Mouse (Mus musculus) cerebellum, adult 2 months (tissue): ENCODE results near the gene Commd6.

Experiments
- CTCF ChIP-seq: fragments of 200-500 bp; IDR thresholded peaks from 2 replicates; pipeline ENCODE4 v1.5.1; 2011; ENCODE audit warnings: low read depth, mild to moderate bottlenecking, control low read depth, low read length, moderate library complexity, borderline replicate concordance; ENCODE audit not compliant: insufficient read depth
- POLR2A ChIP-seq: fragments of 200-500 bp; IDR thresholded peaks from 2 replicates; pipeline ENCODE4 v1.6.1; 2011; ENCODE audit warnings: low read length, control low read depth, borderline replicate concordance; ENCODE audit not compliant: insufficient read depth

- TF ChIP-seq POLR2A = no peak
- no peak for TF ChIP-seq CTCF
Measured at GRCm38 (mm10) chr14:101593340-101593739, 47.1 kb downstream of the Commd6 start.
